ENCODE assay signal across 9 mouse cellular contexts in genomic region chr7:19876781-19877425, GRCm38 (mm10). TPM values are rescaled to one million over a fixed set of nuclear protein-coding genes. Genes with fewer than 3 reads are reported as not detected.
DNase-seq lines count a peak whose midpoint lies in the region; ATAC-seq lines count a peak whose summit lies in the region.
"Had no signal": no experiment of that assay in that cellular context is flagged by ENCODE, and none has a peak within 500 bp of the region (broad histone marks: within the 10 kb centered on the region; RNA-seq: fewer than 3 reads in every experiment).

No protein-coding gene starts in this region.

- H3K4me2 ChIP-seq in neural tube, embryonic 11.5 days (ENCODE audit: low read depth): no peak overlapping the region
- H3K4me2 ChIP-seq in forebrain, embryonic 16.5 days (ENCODE audit: low read length): no peak overlapping the region
- H3K4me2 ChIP-seq: embryonic facial prominence, embryonic 15.5 days had no signal

- no peak overlapping the region for H3K9ac ChIP-seq in neural tube, embryonic 11.5 days (ENCODE audit: low read length)
- H3K9ac ChIP-seq in forebrain, embryonic 16.5 days (replicated peaks; ENCODE audit: low read depth, low read length): no peak overlapping the region
- H3K9ac ChIP-seq: embryonic facial prominence, embryonic 15.5 days had no signal

- H3K27ac ChIP-seq in neural tube, embryonic 11.5 days (ENCODE audit: low read depth, low read length): no peak overlapping the region
- H3K27ac ChIP-seq in forebrain, embryonic 16.5 days (ENCODE audit: low read length): no peak overlapping the region
- peak overlapping the region; percentile 90 for H3K27ac ChIP-seq in macrophage
- H3K27ac ChIP-seq: embryonic facial prominence, embryonic 15.5 days had no signal

- no peaks in the 10 kb centered on the region; the same call in 1 of the 2 replicates for H3K9me3 ChIP-seq in neural tube, embryonic 11.5 days (ENCODE audit: control insufficient read depth, low read length)
- no peaks in the 10 kb centered on the region for H3K9me3 ChIP-seq in forebrain, embryonic 16.5 days (ENCODE audit: control insufficient read depth, low read length)
- H3K9me3 ChIP-seq: embryonic facial prominence, embryonic 15.5 days had no signal

- no peak for DNase-seq in neural tube, embryonic 11.5 days (ENCODE audit: low spot score)
- DNase-seq in neural tube, embryonic 10.5 days (ENCODE audit: extremely low spot score, low spot score): no peak
- DNase-seq in yolk sac, embryonic 10.5 days (ENCODE audit: low spot score): peak; percentile 47
- DNase-seq in c-Kit-positive CD71-positive TER-119-positive erythroid progenitor cells, embryonic 14.5 days (ENCODE audit: low spot score): no peak
- DNase-seq in cerebellum, adult 9-10 months: no peak

- WGBS in neural tube, embryonic 11.5 days: 70% methylated on average over 14 of the region's 14 CpGs
- 62% methylated on average over 14 of the region's 14 CpGs for WGBS in forebrain, embryonic 16.5 days
- WGBS in macrophage (ENCODE audit: missing documents): 24% methylated on average over 14 of the region's 14 CpGs

- no peaks in the 10 kb centered on the region for H3K79me2 ChIP-seq in macrophage (ENCODE audit: inconsistent target)

- H3K27me3 ChIP-seq in neural tube, embryonic 11.5 days (ENCODE audit: control insufficient read depth, insufficient read depth, low read length): no peaks in the 10 kb centered on the region
- H3K27me3 ChIP-seq in forebrain, embryonic 16.5 days (replicated peaks; ENCODE audit: control insufficient read depth, insufficient read depth, low read length): no peaks in the 10 kb centered on the region
- H3K27me3 ChIP-seq: embryonic facial prominence, embryonic 15.5 days had no signal

- H3K36me3 ChIP-seq in neural tube, embryonic 11.5 days (ENCODE audit: control insufficient read depth, insufficient read depth, low read length): no peaks in the 10 kb centered on the region
- no peaks in the 10 kb centered on the region for H3K36me3 ChIP-seq in forebrain, embryonic 16.5 days (ENCODE audit: control insufficient read depth, insufficient read depth)
- no peaks in the 10 kb centered on the region for H3K36me3 ChIP-seq in macrophage (ENCODE audit: inconsistent target)
- H3K36me3 ChIP-seq: embryonic facial prominence, embryonic 15.5 days had no signal

- 0 out of 2 replicates have a peak, but pooled peaks have one; percentile 35 for ATAC-seq in neural tube, embryonic 11.5 days (ENCODE audit: insufficient read depth, low FRiP score, low TSS enrichment)
- ATAC-seq in forebrain, embryonic 16.5 days: peak; percentile 23; the same call in 1 of the 2 replicates
- ATAC-seq in erythroid progenitor cell, adult 5-6 weeks (replicated peaks; ENCODE audit: low FRiP score, poor library complexity, severe bottlenecking): no peak

- no peak overlapping the region for H3K4me3 ChIP-seq in neural tube, embryonic 11.5 days (ENCODE audit: low read depth, low read length)
- H3K4me3 ChIP-seq in forebrain, embryonic 16.5 days (replicated peaks; ENCODE audit: low read length): no peak overlapping the region
- H3K4me3 ChIP-seq in macrophage (ENCODE audit: inconsistent target): no peak overlapping the region
- H3K4me3 ChIP-seq: embryonic facial prominence, embryonic 15.5 days had no signal

- no peaks in the 10 kb centered on the region for H3K4me1 ChIP-seq in neural tube, embryonic 11.5 days (ENCODE audit: control insufficient read depth, insufficient read depth, low read length)
- no peaks in the 10 kb centered on the region for H3K4me1 ChIP-seq in forebrain, embryonic 16.5 days (replicated peaks; ENCODE audit: control insufficient read depth, insufficient read depth, low read length)
- H3K4me1 ChIP-seq: embryonic facial prominence, embryonic 15.5 days had no signal

RNA-seq across cellular contexts. Expression of gene Ceacam19, which starts 10.9 kb away (rescaled TPM):
- not detected in 2 replicates for polyA plus RNA-seq in neural tube, embryonic 11.5 days (2014; fragmentation: Nextera tagmentation; extraction: Ambion mirVana)
- polyA plus RNA-seq in forebrain, embryonic 16.5 days (2015; fragmentation: Nextera tagmentation; extraction: Ambion mirVana): not detected in 2 replicates
- under 1 TPM in 10 of 26 experiments, not detected in 16; 0.18 to 0.30 (median 0.22) TPM for total RNA-seq in macrophage (2018; cell fraction: chromatin; rRNA removed)
- under 1 TPM in 25 of 26 experiments, not detected in 1; 0.05 to 0.69 (median 0.23) TPM for total RNA-seq in macrophage (2018; cell fraction: cytosol; rRNA removed)
- under 1 TPM in 16 of 26 experiments, not detected in 10; 0.17 to 0.87 (median 0.36) TPM for total RNA-seq in macrophage (2018; cell fraction: nucleus; rRNA removed)
- 0.23 TPM in 2 of 3 replicates, not detected in the other for polyA plus RNA-seq in macrophage (2018)
- total RNA-seq in erythroid progenitor cell, adult 5-6 weeks (2015; ENCODE audit: low replicate concordance): not detected in 2 replicates
- total RNA-seq in erythroid progenitor cell, adult 5-6 weeks (2017; ENCODE audit: low replicate concordance): not detected in 2 replicates

RNA-seq across cellular contexts. Expression of gene Ceacam16, which starts 15.8 kb away (rescaled TPM):
- polyA plus RNA-seq in neural tube, embryonic 11.5 days (2014; fragmentation: Nextera tagmentation; extraction: Ambion mirVana): not detected in 2 replicates
- 0.46 and 0.77 TPM in 2 replicates for polyA plus RNA-seq in forebrain, embryonic 16.5 days (2015; fragmentation: Nextera tagmentation; extraction: Ambion mirVana)
- total RNA-seq in macrophage (2018; cell fraction: chromatin; rRNA removed): 10 to 100 TPM in 1 of 26 experiments, 1 to 10 TPM in 25; 2.7 to 11.9 (median 5.6) TPM
- 1 to 10 TPM in 1 of 26 experiments, under 1 TPM in 25; 0.20 to 1.1 (median 0.32) TPM for total RNA-seq in macrophage (2018; cell fraction: cytosol; rRNA removed)
- 1 to 10 TPM; 1.7 to 7.0 (median 3.7) TPM for total RNA-seq in macrophage (2018; cell fraction: nucleus; rRNA removed)
- 0.18 to 0.82 TPM (median 0.22 TPM) in 3 replicates for polyA plus RNA-seq in macrophage (2018)
- not detected in 2 replicates for total RNA-seq in erythroid progenitor cell, adult 5-6 weeks (2015; ENCODE audit: low replicate concordance)
- not detected in 2 replicates for total RNA-seq in erythroid progenitor cell, adult 5-6 weeks (2017; ENCODE audit: low replicate concordance)
- polyA plus RNA-seq: embryonic facial prominence, embryonic 15.5 days had no signal

RNA-seq across cellular contexts. Expression of gene Gm19345, which starts 25.1 kb away (rescaled TPM):
- polyA plus RNA-seq in neural tube, embryonic 11.5 days (2014; fragmentation: Nextera tagmentation; extraction: Ambion mirVana): 0.24 and 0.29 TPM in 2 replicates
- 8.8 and 11.8 TPM in 2 replicates for polyA plus RNA-seq in forebrain, embryonic 16.5 days (2015; fragmentation: Nextera tagmentation; extraction: Ambion mirVana)
- total RNA-seq in macrophage (2018; cell fraction: chromatin; rRNA removed): 1 to 10 TPM in 1 of 26 experiments, under 1 TPM in 3, not detected in 22; 0.53 to 1.4 (median 0.89) TPM
- under 1 TPM in 2 of 26 experiments, not detected in 24; 0.11 to 0.14 TPM for total RNA-seq in macrophage (2018; cell fraction: cytosol; rRNA removed)
- under 1 TPM in 5 of 26 experiments, not detected in 21; 0.54 to 0.77 (median 0.65) TPM for total RNA-seq in macrophage (2018; cell fraction: nucleus; rRNA removed)
- polyA plus RNA-seq in macrophage (2018): not detected in 3 replicates
- total RNA-seq in erythroid progenitor cell, adult 5-6 weeks (2015; ENCODE audit: low replicate concordance): not detected in 2 replicates
- total RNA-seq in erythroid progenitor cell, adult 5-6 weeks (2017; ENCODE audit: low replicate concordance): not detected in 2 replicates

RNA-seq across cellular contexts. Expression of gene Pvr, which starts 44.1 kb away (rescaled TPM):
- 2.9 and 4.8 TPM in 2 replicates for polyA plus RNA-seq in neural tube, embryonic 11.5 days (2014; fragmentation: Nextera tagmentation; extraction: Ambion mirVana)
- polyA plus RNA-seq in forebrain, embryonic 16.5 days (2015; fragmentation: Nextera tagmentation; extraction: Ambion mirVana): 7.6 and 10.3 TPM in 2 replicates
- total RNA-seq in macrophage (2018; cell fraction: chromatin; rRNA removed): 100 to 1,000 TPM in 15 of 26 experiments, 10 to 100 TPM in 11; 70.6 to 801 (median 163) TPM
- total RNA-seq in macrophage (2018; cell fraction: cytosol; rRNA removed): 100 to 1,000 TPM in 4 of 26 experiments, 10 to 100 TPM in 22; 15.3 to 148 (median 25.5) TPM
- 100 to 1,000 TPM in 17 of 26 experiments, 10 to 100 TPM in 9; 61.1 to 619 (median 117) TPM for total RNA-seq in macrophage (2018; cell fraction: nucleus; rRNA removed)
- 13.0 to 22.9 TPM (median 22.5 TPM) in 3 replicates for polyA plus RNA-seq in macrophage (2018)
- total RNA-seq in erythroid progenitor cell, adult 5-6 weeks (2015; ENCODE audit: low replicate concordance): 0.72 TPM in 1 of 2 replicates, not detected in the other
- 0.13 and 2.0 TPM in 2 replicates for total RNA-seq in erythroid progenitor cell, adult 5-6 weeks (2017; ENCODE audit: low replicate concordance)

RNA-seq across cellular contexts. Expression of gene Bcl3, which starts 54.3 kb away (rescaled TPM):
- 1.2 and 1.3 TPM in 2 replicates for polyA plus RNA-seq in neural tube, embryonic 11.5 days (2014; fragmentation: Nextera tagmentation; extraction: Ambion mirVana)
- polyA plus RNA-seq in forebrain, embryonic 16.5 days (2015; fragmentation: Nextera tagmentation; extraction: Ambion mirVana): 0.30 and 0.92 TPM in 2 replicates
- 100 to 1,000 TPM in 19 of 26 experiments, 10 to 100 TPM in 7; 42.2 to 379 (median 140) TPM for total RNA-seq in macrophage (2018; cell fraction: chromatin; rRNA removed)
- 100 to 1,000 TPM in 3 of 26 experiments, 10 to 100 TPM in 23; 34.3 to 219 (median 64.3) TPM for total RNA-seq in macrophage (2018; cell fraction: cytosol; rRNA removed)
- 100 to 1,000 TPM in 12 of 26 experiments, 10 to 100 TPM in 14; 38.6 to 381 (median 86.0) TPM for total RNA-seq in macrophage (2018; cell fraction: nucleus; rRNA removed)
- 11.2 to 30.9 TPM (median 23.0 TPM) in 3 replicates for polyA plus RNA-seq in macrophage (2018)
- total RNA-seq in erythroid progenitor cell, adult 5-6 weeks (2015; ENCODE audit: low replicate concordance): 15.5 and 21.3 TPM in 2 replicates
- total RNA-seq in erythroid progenitor cell, adult 5-6 weeks (2017; ENCODE audit: low replicate concordance): 0.77 TPM in 1 of 2 replicates, not detected in the other
